Mouse (Mus musculus) cerebellum, adult 2 months (tissue): ENCODE measurements around the gene Mapk6.

Experiments used
- CTCF ChIP-seq: fragments of 200-500 bp; IDR thresholded peaks from 2 replicates; pipeline ENCODE4 v1.5.1; 2011; ENCODE audit warnings: low read depth, mild to moderate bottlenecking, control low read depth, low read length, moderate library complexity, borderline replicate concordance; ENCODE audit not compliant: insufficient read depth
- POLR2A ChIP-seq: fragments of 200-500 bp; IDR thresholded peaks from 2 replicates; pipeline ENCODE4 v1.6.1; 2011; ENCODE audit warnings: low read length, control low read depth, borderline replicate concordance; ENCODE audit not compliant: insufficient read depth

- TF ChIP-seq CTCF (peak; percentile 81), POLR2A (no peak)
Observed at GRCm38 (mm10) chr9:75361699-75362098, 48.1 kb downstream of the Mapk6 start.
